30 mouse cellular contexts compared by ENCODE assay signal in genomic region chr3:100591053-100591452, GRCm38 (mm10).
"Had no signal": no experiment of that assay in that cellular context is flagged by ENCODE, and none has a peak within 500 bp of the region (broad histone marks: within the 10 kb centered on the region; RNA-seq: fewer than 3 reads in every experiment).

No protein-coding gene starts in this region.

- H3K4me2 ChIP-seq: limb, embryonic 12.5 days; limb, embryonic 13.5 days; limb, embryonic 15.5 days; liver, embryonic 11.5 days; liver, embryonic 12.5 days; liver, embryonic 13.5 days; liver, embryonic 15.5 days; lung, embryonic 14.5 days; lung, embryonic 15.5 days; midbrain, embryonic 11.5 days; midbrain, embryonic 12.5 days; midbrain, embryonic 13.5 days; midbrain, embryonic 15.5 days; neural tube, embryonic 12.5 days had no signal

- H3K27ac ChIP-seq: limb, embryonic 10.5 days; limb, embryonic 12.5 days; limb, embryonic 13.5 days; limb, embryonic 15.5 days; liver, embryonic 12.5 days; liver, embryonic 13.5 days; liver, embryonic 14.5 days; liver, embryonic 15.5 days; lung, embryonic 15.5 days; macrophage; midbrain, embryonic 10.5 days; midbrain, embryonic 12.5 days; midbrain, embryonic 13.5 days; midbrain, embryonic 15.5 days; neural tube, embryonic 12.5 days had no signal

- H3K9ac ChIP-seq: limb, embryonic 12.5 days; limb, embryonic 13.5 days; limb, embryonic 15.5 days; liver, embryonic 12.5 days; liver, embryonic 13.5 days; liver, embryonic 14.5 days; liver, embryonic 15.5 days; liver, postnatal 0 days; lung, embryonic 14.5 days; lung, embryonic 15.5 days; midbrain, embryonic 12.5 days; midbrain, embryonic 13.5 days; midbrain, embryonic 15.5 days; neural tube, embryonic 12.5 days had no signal

- H3K36me3 ChIP-seq: neural tube, embryonic 12.5 days had no signal

- DNase-seq: left cerebral cortex, postnatal 4 days; liver; liver, embryonic 13.5 days; liver, postnatal 0 days; lung, adult 18-20 months; lung, adult 2 months; lung, embryonic 14.5 days; lung, postnatal 10 days; lung, postnatal 14 days; lung, postnatal 36 days; lung, postnatal 4 days; midbrain, embryonic 14.5 days had no signal

- H3K9me3 ChIP-seq: limb, embryonic 10.5 days; limb, embryonic 12.5 days; limb, embryonic 13.5 days; limb, embryonic 15.5 days; liver, embryonic 12.5 days; liver, embryonic 13.5 days; liver, embryonic 15.5 days; lung, embryonic 15.5 days; megakaryocyte, embryonic 14.5 days; midbrain, embryonic 10.5 days; midbrain, embryonic 12.5 days; midbrain, embryonic 13.5 days; neural tube, embryonic 12.5 days had no signal

- H3K4me3 ChIP-seq: limb, embryonic 10.5 days; limb, embryonic 12.5 days; limb, embryonic 13.5 days; limb, embryonic 15.5 days; liver, embryonic 12.5 days; liver, embryonic 13.5 days; liver, embryonic 15.5 days; lung, embryonic 15.5 days; megakaryocyte, embryonic 14.5 days; midbrain, embryonic 10.5 days; midbrain, embryonic 12.5 days; midbrain, embryonic 13.5 days; midbrain, embryonic 15.5 days; myocyte; neural tube, embryonic 12.5 days had no signal

- H3K4me1 ChIP-seq: limb, embryonic 10.5 days; limb, embryonic 12.5 days; limb, embryonic 13.5 days; limb, embryonic 15.5 days; liver, embryonic 12.5 days; liver, embryonic 13.5 days; liver, embryonic 15.5 days; lung, embryonic 15.5 days; megakaryocyte, embryonic 14.5 days; midbrain, embryonic 10.5 days; midbrain, embryonic 12.5 days; midbrain, embryonic 13.5 days; midbrain, embryonic 15.5 days; neural tube, embryonic 12.5 days had no signal

- H3K27me3 ChIP-seq: limb, embryonic 12.5 days; limb, embryonic 13.5 days; limb, embryonic 15.5 days; liver, embryonic 12.5 days; liver, embryonic 13.5 days; liver, embryonic 15.5 days; lung, embryonic 15.5 days; megakaryocyte, embryonic 14.5 days; midbrain, embryonic 12.5 days; midbrain, embryonic 13.5 days; midbrain, embryonic 15.5 days; neural tube, embryonic 12.5 days had no signal
